Mouse (Mus musculus): ENCODE data around the gene Il17d.

The Il17d gene

DNA sequence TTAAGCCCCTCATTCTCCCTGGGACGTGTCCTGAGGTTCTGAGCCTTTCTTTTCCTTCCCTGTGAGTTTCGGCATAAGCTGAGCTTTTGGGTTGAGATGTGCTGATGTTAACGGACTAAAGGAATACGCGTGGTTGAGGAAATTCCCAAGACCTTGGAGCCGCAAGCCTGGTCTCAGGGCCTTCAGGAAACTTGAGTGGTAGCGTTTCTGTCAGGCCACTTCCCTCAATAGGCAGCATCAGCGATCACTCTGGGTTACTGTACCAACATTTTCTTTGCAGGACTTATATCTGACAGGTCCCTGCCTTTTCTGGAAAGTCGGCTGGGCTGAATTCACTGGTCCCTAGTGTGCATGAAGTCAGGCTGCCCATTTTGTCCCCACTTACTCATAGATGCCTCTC, 12.2 kb downstream of the Il17d start:
- no peak for DNase-seq

DNA sequence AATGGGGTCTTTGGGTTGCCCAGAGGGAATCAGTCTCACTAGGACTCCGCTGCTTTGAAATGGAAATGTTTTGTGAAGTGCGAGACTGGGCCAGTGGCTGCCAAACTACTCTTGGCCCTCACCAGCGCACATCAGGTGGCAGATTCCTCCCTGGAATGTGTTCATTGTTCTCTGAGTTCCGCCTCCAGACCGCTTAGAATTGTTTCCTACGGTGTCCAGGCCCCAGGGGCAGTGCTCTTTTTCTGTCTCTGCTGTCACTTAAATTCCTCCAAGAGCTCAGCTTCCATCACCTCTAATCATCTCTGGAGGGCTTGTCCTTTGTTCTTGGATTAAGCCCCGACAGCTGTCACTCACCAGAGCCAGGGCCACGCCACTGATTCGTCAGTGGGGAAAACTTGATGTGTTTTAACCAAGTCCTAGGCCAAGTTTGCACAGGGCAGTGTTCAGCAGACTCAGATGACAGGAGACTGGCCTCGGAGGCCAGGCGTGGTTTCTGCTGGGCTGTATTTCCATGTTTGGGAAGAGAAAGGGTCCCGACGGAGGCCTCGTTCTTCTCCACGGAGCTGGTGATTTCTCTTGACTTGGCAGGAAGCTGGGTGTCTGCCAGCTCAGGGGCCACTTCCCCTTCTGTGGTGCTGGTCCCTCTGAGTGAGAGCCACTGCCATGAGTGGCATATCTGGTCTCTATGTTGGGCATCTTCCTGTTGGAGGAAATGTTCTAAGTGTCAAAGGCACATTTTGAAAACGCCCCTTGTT, 12.9 kb downstream of the Il17d start:
- DNase-seq: no peak

DNA sequence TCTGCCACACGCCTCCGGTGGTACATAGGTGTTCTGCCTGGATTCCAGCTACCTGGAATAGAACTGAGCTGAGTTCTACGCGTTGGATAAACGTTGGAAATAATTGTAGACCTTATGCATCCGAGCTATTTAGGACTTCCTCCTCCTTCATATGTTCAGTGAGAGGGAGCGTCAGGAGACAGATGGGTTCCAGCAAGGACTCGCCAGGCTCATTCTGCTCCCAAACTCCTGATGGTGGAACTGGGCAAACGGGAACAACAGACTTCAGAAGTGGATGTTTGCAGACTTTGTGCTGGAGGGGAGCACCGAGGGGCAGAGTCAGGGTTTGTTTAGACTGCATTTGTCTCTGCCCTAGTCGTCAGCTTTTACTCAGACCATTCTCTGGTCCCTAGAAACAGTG, 16.1 kb downstream of the Il17d start:
- DNase-seq: no peak

DNA sequence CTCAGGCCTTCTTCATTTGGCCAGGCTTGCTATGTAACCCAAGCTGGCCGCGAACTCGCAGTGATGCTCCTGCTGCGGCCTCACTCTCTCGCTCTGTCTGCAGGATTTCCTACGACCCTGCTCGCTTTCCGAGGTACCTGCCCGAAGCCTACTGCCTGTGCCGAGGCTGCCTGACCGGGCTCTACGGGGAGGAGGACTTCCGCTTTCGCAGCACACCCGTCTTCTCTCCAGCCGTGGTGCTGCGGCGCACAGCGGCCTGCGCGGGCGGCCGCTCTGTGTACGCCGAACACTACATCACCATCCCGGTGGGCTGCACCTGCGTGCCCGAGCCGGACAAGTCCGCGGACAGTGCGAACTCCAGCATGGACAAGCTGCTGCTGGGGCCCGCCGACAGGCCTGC, 17.7 kb downstream of the Il17d start:
- peak; percentile 29 for DNase-seq

- DNase-seq: no peak
Measured at GRCm38 (mm10) chr14:57543420-57544039, 19.0 kb downstream of the Il17d start.

GRCm38 (mm10) chr14:57545526-57545925, 20.9 kb downstream of the Il17d start:
- DNase-seq: no peak

- DNase-seq: no peak
Measured at GRCm38 (mm10) chr14:57546131-57546530, 21.6 kb downstream of the Il17d start.

DNA sequence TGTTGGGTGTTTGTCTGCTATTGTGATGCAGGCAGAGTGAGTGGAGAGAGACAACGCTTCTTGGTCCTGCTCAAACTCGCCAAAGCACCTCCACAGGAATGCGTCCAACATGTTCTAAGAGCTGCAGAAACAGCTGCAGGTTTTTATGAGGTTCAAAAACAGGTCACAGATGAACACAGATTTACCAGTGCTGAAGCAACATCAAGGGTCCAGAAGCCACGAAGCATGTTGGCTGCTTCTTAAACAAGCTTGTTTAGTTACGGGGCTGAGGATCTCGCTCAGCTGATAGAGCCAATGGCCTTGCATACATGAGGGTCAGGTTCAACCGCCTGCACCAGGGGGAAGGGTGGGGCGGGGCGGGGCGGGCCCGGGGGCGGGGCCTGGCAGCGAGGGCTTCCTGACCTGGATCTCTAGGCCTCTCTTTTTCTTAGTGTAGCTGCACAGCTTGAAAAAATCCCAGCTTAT, 22.0 kb downstream of the Il17d start:
- DNase-seq: no peak

DNA sequence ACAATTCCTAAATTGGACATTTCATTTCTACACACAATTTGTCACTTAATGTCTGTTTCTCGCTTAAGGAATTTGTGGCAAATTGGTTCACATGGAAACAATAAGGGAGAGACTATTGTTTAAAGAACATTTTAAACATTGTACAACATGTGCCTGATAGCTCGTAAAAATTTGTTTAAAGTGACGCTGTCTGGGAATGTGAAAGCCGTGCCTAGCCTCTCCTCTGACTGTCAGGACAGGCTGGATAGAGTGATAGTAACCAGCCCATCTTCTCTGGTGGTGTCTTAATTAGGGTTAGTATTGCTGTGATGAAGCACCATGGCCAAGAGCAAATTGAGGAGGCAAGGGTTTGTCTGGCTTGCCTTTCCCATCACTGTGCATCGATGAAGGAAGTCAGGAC, 22.5 kb downstream of the Il17d start:
- DNase-seq: no peak

DNA sequence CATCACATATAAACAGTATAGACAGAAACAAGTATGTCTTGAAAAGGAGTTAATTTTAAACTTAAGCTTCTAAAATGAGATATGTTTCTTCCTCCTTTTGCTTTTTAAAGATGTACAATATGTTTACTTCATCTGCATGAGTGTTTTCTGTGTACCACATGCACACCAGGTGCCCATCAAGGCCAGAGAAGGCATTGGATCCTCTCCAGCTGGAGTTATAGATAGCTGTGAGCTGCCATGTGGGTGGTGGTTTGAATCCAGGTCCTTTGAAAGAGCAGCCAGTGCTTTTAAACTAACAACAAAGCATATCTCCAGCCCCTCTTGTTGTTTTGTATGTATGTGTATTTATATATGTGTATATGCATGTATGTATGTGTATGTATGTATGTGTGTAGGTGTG, 28.4 kb downstream of the Il17d start:
- no peak for DNase-seq

DNA sequence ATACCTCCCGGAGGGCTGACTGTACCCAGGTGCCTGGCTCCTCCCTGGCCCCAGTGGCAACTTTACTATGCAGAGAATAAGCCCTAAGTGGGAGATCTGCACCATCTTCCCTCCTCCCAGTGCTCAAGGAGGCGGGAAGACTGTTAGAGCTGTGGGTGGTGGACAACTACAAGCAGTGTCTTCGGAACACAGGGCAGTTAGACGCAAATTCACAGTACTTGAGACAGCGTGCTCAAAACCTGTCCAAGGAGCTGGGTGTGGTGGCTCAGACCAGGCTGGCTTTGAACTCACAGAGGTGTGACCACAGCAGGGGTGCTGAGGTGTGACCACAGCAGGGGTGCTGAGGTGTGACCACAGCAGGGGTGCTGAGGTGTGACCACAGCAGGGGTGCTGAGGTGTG, 29.9 kb downstream of the Il17d start:
- DNase-seq: no peak

DNA sequence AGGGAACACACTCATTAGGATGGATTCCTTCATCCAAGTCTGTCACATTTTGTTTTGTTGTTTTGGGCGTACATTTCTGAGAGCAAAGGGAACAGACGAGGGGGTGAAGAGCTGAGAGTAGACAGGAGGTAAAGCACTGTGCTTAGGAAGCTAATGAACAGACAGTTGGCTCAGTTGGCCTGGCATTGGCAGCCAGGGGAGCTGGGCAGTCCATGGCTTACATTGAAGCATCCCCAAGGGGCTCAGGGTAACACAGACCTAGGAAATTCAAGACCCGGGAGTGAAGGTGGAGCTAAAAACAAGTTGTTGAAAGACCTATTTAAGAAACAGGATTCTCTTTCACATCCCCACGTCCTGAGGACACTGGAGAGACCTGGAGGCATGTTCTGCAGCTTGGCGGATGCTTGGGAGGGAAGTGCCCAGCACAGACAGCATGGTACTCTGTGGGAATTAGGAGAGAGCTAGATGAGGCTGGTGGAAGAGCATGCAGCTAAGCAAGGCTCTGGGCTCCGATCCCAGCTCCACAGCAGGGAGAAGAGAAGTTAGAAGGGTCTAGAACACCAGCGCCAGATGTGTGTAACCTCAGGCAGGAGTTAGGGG, 31.0 kb downstream of the Il17d start:
- DNase-seq: no peak

DNA sequence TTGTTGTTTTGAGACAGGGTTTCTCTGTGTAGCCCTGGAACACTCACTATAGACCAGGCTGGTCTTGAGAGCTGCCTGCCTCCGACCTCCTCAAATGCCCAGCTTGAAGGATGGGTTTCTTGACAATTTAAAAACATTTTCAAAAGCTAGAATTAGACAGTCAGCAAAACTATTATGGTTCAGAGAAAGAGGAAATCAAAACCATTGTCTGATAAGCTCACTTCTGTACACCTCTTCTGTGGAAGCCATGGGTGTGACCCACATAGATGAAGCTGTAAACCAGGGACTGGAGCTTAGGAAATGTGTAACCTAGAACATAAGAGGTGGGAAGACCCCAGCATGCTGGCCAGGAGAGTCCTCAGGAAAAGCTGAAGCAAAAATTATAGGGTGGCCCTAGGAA, 32.3 kb downstream of the Il17d start:
- no peak for DNase-seq

DNA sequence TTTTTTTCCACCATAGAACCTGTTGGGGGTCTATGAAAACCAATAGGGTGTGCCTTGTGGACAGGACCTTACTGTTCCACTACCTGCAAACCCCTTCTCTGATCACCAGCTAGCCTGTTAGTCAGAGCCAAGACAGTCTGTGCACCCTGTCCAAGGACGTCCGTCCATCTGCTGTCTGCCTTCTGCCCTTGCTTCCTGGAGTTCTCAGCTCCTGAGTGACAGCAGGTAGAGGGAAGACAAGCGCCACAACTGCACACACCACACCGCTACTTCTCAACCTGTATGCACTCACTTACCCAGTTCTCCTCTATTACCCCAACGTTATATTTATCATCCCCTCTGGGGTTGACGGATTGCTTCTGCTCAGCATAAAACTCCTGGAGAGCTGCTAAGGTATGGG, 41.0 kb downstream of the Il17d start:
- DNase-seq: no peak

DNA sequence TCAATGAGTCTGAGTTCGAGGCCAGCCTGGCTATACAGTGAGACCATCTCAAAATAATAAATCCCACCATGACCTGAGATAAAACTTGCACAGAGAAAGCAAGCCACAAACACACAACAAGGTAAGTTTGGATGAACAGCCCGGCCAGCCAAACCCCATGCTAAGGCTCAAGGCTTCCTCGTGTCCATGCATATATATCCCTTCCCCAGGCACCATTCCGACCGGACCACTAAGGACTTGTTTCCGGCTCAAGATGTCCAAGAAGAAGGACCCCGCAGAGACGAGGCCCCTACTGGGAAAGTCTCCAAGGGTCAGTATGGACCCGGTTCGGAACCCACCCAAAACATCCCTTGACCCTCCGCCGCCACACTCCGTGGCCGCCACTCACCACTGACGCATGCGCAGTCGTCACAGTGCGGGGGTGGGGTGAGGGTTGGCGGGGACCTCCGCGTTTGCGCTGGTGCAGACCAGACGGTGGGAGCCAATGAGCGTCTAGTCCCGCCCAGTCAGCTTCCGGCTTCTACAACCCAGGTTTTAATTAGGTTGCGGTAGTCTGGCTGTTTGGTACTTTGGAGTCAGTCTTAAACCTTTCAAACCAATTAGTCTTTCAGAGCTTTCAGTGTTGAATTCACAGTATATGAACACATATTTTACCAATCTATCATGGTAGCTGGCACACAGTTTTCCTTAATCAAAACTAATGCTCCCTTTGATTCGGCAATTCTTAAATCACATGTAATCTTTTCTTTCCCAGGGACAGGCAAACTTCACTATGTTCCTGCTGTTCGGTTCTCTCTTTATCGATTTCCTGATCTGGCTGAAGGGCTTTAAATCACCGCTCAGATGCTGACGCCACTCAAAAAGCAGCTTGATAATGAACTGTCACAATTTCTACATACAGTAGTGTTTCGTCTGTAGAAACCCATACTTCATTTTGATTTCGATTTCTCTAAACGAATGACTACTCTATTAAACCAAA, 46.9 kb downstream of the Il17d start, which contains the start of gene Eef1akmt1:
Eef1akmt1 (minus strand) TSS at position 458 of the 979 bp plus-strand sequence.
- peak; percentile 95 for DNase-seq

GRCm38 (mm10) chr14:57574792-57575587, 50.4 kb downstream of the Il17d start:
- DNase-seq: no peak

DNA sequence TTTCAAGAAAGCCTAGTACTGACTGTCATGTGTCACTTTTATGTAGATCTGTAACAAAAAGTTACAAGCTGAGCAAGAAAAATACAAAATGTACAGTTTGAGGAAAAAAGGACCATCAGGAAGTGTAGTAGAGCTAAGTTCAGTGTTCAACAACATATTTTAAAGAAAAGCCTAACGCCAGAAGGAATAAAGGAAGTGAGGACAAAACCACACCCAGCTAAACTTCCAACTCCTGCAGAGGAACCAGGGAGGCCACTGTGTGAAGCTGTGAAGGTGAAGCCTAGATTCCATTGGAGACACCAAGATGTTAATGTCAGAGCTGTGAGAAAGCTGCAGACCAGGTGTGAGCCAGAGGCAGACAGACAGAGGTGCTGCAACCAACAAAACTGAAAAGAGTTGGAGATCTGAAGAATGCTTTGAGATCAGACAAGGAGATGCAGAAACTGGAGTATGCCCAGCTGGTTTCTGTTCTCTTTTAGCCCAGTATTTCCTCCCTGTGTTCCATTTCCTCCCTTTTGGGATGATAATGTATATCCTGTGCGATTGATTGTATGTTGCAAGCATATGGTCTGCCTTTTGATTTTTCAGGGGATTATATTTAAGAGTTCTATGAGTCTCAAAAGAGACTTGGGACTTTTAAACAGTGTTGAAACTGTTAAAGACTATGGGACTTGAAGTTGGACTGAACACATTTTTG, 51.9 kb downstream of the Il17d start:
- no peak for DNase-seq

DNA sequence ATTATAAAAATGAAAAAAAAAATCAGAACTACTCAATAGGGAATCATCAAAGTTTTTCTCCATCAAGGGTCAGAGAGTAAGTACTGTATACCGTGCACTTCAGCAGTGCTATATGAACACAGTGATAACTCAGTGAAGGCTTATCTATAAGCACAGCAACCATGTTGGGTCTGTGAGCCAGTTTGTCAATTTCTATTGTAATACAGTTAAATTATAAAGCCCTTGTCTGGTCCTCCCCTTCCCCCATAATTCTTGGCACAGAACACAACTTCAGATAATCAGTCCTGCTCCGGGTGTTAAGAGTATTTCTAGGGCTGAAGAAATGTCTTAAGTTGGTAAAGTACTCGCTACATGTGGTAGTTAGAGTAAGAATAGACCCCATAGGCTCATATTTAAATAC, 67.3 kb downstream of the Il17d start:
- no peak for DNase-seq
